Mouse (Mus musculus): ENCODE measurements around the gene Xrn1.

GRCm38 (mm10) chr9:96094341-96094740 is 139.8 kb downstream of the Xrn1 start:
- no peak for TF ChIP-seq POLR2A (IDR thresholded peaks at IDR 0.05; ENCODE audit: low read depth, low read length)
- no peak for TF ChIP-seq CTCF (IDR thresholded peaks at IDR 0.05; ENCODE audit: extremely low read depth, insufficient read length, insufficient replicate concordance, low read depth, low read length)

Measured in small intestine, adult 2 months (tissue).